Mouse (Mus musculus) ES-E14 (cell line): ENCODE measurements around the gene Anxa4.

Source experiments
- CHD2 ChIP-seq: IDR thresholded peaks from 2 replicates; pipeline ENCODE4 v1.6.1; 2014; ENCODE audit warnings: mild to moderate bottlenecking, low read depth, low read length, inconsistent platforms
- HCFC1 ChIP-seq: IDR thresholded peaks from 2 replicates; pipeline ENCODE4 v1.6.1; 2012; ENCODE audit warnings: low read length, inconsistent platforms, borderline replicate concordance; ENCODE audit not compliant: insufficient read depth
- MAFK ChIP-seq: IDR thresholded peaks from 2 replicates; pipeline ENCODE4 v1.6.1; 2014; ENCODE audit warnings: mild to moderate bottlenecking, low read depth, low read length, inconsistent platforms; ENCODE audit not compliant: insufficient read depth
- ZC3H11A ChIP-seq: IDR thresholded peaks from 2 replicates; pipeline ENCODE4 v1.6.1; 2012; ENCODE audit warnings: low read depth, mild to moderate bottlenecking, inconsistent platforms, low read length, borderline replicate concordance
- ZNF384 ChIP-seq: IDR thresholded peaks from 2 replicates; pipeline ENCODE4 v1.6.1; 2012; ENCODE audit warnings: low read depth, low read length, inconsistent platforms

DNA sequence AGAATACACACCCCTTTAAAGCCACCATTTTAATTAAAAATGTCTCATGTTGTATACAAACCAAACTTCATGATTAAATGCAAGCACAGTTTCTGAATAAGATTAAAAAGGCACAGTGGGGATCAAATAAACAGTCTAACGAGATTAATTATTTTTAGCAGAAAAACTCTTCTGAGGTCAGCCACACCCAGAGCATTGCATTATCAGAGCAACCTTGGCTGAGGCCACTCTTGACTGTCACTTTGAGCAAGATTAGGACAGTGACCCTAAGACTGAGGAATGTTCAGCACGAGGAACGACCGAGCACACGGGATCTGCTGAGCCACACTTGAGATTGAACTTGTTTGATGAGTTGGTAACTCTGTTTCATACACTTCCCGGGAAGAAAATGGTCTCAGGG, 56.6 kb downstream of the Anxa4 start:
- TF ChIP-seq HCFC1 (no peak), MAFK (no peak), ZC3H11A (no peak), ZNF384 (no peak), CHD2 (no peak)
